Mouse (Mus musculus) bone marrow, adult 2 months (tissue): ENCODE measurements around the gene Gm29133.

ENCODE experiments used
- CTCF ChIP-seq: fragments of 200-500 bp; IDR thresholded peaks from 2 replicates; pipeline ENCODE4 v1.5.1; 2011; ENCODE audit warnings: low read length, control low read depth; ENCODE audit not compliant: control insufficient read depth, insufficient read depth
- POLR2A ChIP-seq: fragments of 200-500 bp; IDR thresholded peaks from 2 replicates; pipeline ENCODE4 v1.6.1; 2011; ENCODE audit warnings: low read depth, mild to moderate bottlenecking, control low read depth, low read length, borderline replicate concordance; ENCODE audit not compliant: control insufficient read depth

DNA sequence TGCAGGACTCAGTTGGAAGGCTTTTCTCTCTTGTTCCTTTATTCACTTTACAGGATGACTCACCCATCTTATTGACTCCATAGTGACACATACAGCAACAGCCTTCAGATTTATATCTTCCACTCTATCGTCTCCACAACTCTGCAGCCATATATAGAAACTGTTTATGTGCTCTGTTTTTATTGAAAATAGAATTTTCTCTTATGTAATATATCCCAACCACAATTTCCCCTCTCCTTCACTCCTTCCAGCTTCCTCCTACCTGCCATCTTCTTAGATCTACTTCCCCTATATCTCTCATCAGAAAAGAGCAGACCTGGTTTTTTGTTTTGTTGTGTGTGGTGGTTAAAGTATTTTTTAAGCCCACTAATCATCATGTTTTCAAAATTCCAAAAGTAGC is 76.5 kb downstream of the Gm29133 start:
- no peak for TF ChIP-seq CTCF
- no peak for TF ChIP-seq POLR2A
